Mouse (Mus musculus) liver, embryonic 14.5 days (tissue): ENCODE data around the gene Svs3b. TPM values are rescaled to one million over a fixed set of nuclear protein-coding genes. Genes with fewer than 3 reads are reported as not detected.

Source experiments
- ATAC-seq: fragments of 200-750 bp; cut with Nextera tagmentation; 2 replicates; pipeline ENCODE4 v1.8.0; 2017; ENCODE audit warnings: moderate number of reproducible peaks, mild to moderate bottlenecking, moderate library complexity; ENCODE audit not compliant: insufficient read depth
- DNase-seq, 3 experiments: peaks; one replicate each; pipeline ENCODE4 v3.0.0-alpha.2; 2012 to 2013; ENCODE audit warnings: low read depth in 3 of 3, low spot score in 3 of 3
- H3K27ac ChIP-seq: fragments of 300-500 bp; sonication (generic); 2 replicates; pipeline ENCODE4 v1.5.1; 2014; ENCODE audit warnings: moderate library complexity, mild to moderate bottlenecking, control low read depth, inconsistent platforms
- H3K27me3 ChIP-seq: fragments of 300-500 bp; sonication (generic); 2 replicates; pipeline ENCODE4 v1.6.1; 2014; ENCODE audit warnings: mild to moderate bottlenecking, low read length, moderate library complexity; ENCODE audit not compliant: control insufficient read depth, insufficient read depth
- H3K36me3 ChIP-seq: fragments of 300-500 bp; sonication (generic); replicated peaks from 2 replicates; pipeline ENCODE4 v1.6.1; 2014; ENCODE audit warnings: low read depth; ENCODE audit not compliant: control insufficient read depth, insufficient read depth
- H3K4me1 ChIP-seq, 2 experiments: fragments of 200-500 bp in 1 of 2; fragments of 300-500 bp in 1 of 2; sonication (generic) in 1 of 2; replicated peaks; 2 replicates each; pipeline ENCODE4 v1.6.1; 2012 to 2014; ENCODE audit warnings: antibody characterized with exemption in 1 of 2, inconsistent platforms in 1 of 2, low read length in 1 of 2; ENCODE audit not compliant: control insufficient read depth in 2 of 2, insufficient read depth in 2 of 2
- H3K4me2 ChIP-seq: fragments of 300-500 bp; sonication (generic); 2 replicates; pipeline ENCODE4 v1.6.1; 2014; ENCODE audit warnings: low read depth, mild to moderate bottlenecking, control low read depth, moderate library complexity
- H3K4me3 ChIP-seq, 2 experiments: fragments of 200-500 bp in 1 of 2; fragments of 300-500 bp in 1 of 2; sonication (generic) in 1 of 2; 2 replicates each; pipeline ENCODE4 v1.5.1; 2012 to 2014; ENCODE audit warnings: low read depth in 2 of 2, low read length in 2 of 2, mild to moderate bottlenecking in 2 of 2, control low read depth in 1 of 2, inconsistent platforms in 1 of 2, moderate library complexity in 1 of 2; ENCODE audit not compliant: insufficient read depth in 1 of 2
- H3K9ac ChIP-seq: fragments of 300-500 bp; sonication (generic); replicated peaks from 2 replicates; pipeline ENCODE4 v1.6.1; 2014; ENCODE audit warnings: mild to moderate bottlenecking, control low read depth, moderate library complexity
- H3K9me3 ChIP-seq: fragments of 300-500 bp; sonication (generic); 2 replicates; pipeline ENCODE4 v1.6.1; 2016; ENCODE audit warnings: low read length, mixed read lengths; ENCODE audit not compliant: control insufficient read depth
- CTCF ChIP-seq: IDR thresholded peaks from 2 replicates; pipeline ENCODE4 v1.5.1; 2016; ENCODE audit warnings: antibody characterized with exemption, low read depth, control low read depth
- EP300 ChIP-seq: IDR thresholded peaks from 2 replicates; pipeline ENCODE4 v1.6.1; 2016; ENCODE audit warnings: antibody characterized with exemption, low read depth
- WGBS: fragments of 180-500 bp; shearing (Covaris S2); extraction: QIAGEN DNeasy Blood & Tissue Kit; methylation state at CpG from one replicate; pipeline ENCODE4 v1.1.7; 2014; ENCODE audit not compliant: insufficient replicate concordance; 5-methylcytosine and 5-hydroxymethylcytosine counted together
- polyA plus RNA-seq, 2 experiments: library from polyadenylated mRNA; depleted of rRNA in 1 of 2; stranded (reverse) in 1 of 2; unstranded in 1 of 2; fragments of >200 nt; fragmentation: Nextera tagmentation in 1 of 2; extraction: Ambion mirVana in 1 of 2; gene quantifications; 2 replicates each; pipeline versions ENCODE4 v1.2.1 to v1.2.3; 2012 to 2014

The Svs3b gene
- polyA plus RNA-seq, 2 experiments: not detected

GRCm38 (mm10) chr2:164228361-164229070 is 27.9 kb downstream of the Svs3b start:
- Histone ChIP-seq H3K27ac (no peak overlapping the region), H3K4me2 (no peak overlapping the region), H3K9me3 (no peaks in the 10 kb centered on the region), H3K9ac (no peak overlapping the region), H3K4me3 (no peak overlapping the region), H3K27me3 (no peaks in the 10 kb centered on the region), H3K4me1 (no peaks in the 10 kb centered on the region), H3K36me3 (no peaks in the 10 kb centered on the region)
- DNase-seq: no peak
- WGBS: 54% methylated on average over 8 of the region's 8 CpGs
- no peak for ATAC-seq
- no peak for TF ChIP-seq CTCF
- TF ChIP-seq EP300: no peak

GRCm38 (mm10) chr2:164221522-164221921 is 34.9 kb downstream of the Svs3b start, which contains the start of gene Wfdc15b:
Gene Wfdc15b, minus strand, starts transcription at chr2:164221660.
- Histone ChIP-seq H3K9ac (no peak within 1 kb of the TSS), H3K36me3 (no peaks in the 10 kb centered on the region), H3K4me2 (no peak within 1 kb of the TSS), H3K27ac (no peak within 1 kb of the TSS), H3K4me1 (no peaks in the 10 kb centered on the region), H3K27me3 (no peaks in the 10 kb centered on the region), H3K4me3 (no peak within 1 kb of the TSS), H3K9me3 (no peaks in the 10 kb centered on the region)
- ATAC-seq: no peak
- WGBS: 68% methylated on average over 11 of the region's 11 CpGs
- DNase-seq: no peak
- TF ChIP-seq EP300: no peak
- TF ChIP-seq CTCF: no peak

- Histone ChIP-seq H3K4me3 (no peak overlapping the region), H3K27me3 (no peaks in the 10 kb centered on the region), H3K27ac (no peak overlapping the region), H3K4me1 (no peaks in the 10 kb centered on the region), H3K4me2 (no peak overlapping the region), H3K9ac (no peak overlapping the region), H3K9me3 (no peaks in the 10 kb centered on the region), H3K36me3 (no peaks in the 10 kb centered on the region)
- no peak for DNase-seq
- WGBS: 69% methylated on average over 9 of the region's 9 CpGs
- TF ChIP-seq EP300: no peak
- TF ChIP-seq CTCF: no peak
- ATAC-seq: no peak
Measured at GRCm38 (mm10) chr2:164219295-164219694, 37.1 kb downstream of the Svs3b start.

GRCm38 (mm10) chr2:164212711-164213110 is 43.7 kb downstream of the Svs3b start:
- H3K36me3 ChIP-seq: no peaks in the 10 kb centered on the region
- ATAC-seq: no peak

GRCm38 (mm10) chr2:164210892-164211291 is 45.5 kb downstream of the Svs3b start:
- no peaks in the 10 kb centered on the region for H3K27me3 ChIP-seq

More at GRCm38 (mm10) chr2:164212711-164213110, 43.7 kb downstream of the Svs3b start:
- Histone ChIP-seq H3K4me2 (no peak overlapping the region), H3K9ac (no peak overlapping the region), H3K4me3 (no peak overlapping the region), H3K9me3 (no peaks in the 10 kb centered on the region), H3K27me3 (no peaks in the 10 kb centered on the region), H3K4me1 (no peaks in the 10 kb centered on the region), H3K27ac (no peak overlapping the region)
- WGBS: 70% methylated on average over 5 of the region's 5 CpGs
- no peak for TF ChIP-seq CTCF
- no peak for TF ChIP-seq EP300
- no peak for DNase-seq

More at GRCm38 (mm10) chr2:164210892-164211291, 45.5 kb downstream of the Svs3b start:
- no peak for TF ChIP-seq EP300
- no peak for TF ChIP-seq CTCF
- Histone ChIP-seq H3K9me3 (no peaks in the 10 kb centered on the region), H3K9ac (no peak overlapping the region), H3K4me3 (no peak overlapping the region), H3K36me3 (no peaks in the 10 kb centered on the region), H3K4me2 (no peak overlapping the region), H3K27ac (no peak overlapping the region), H3K4me1 (no peaks in the 10 kb centered on the region)
- ATAC-seq (no peak), DNase-seq (no peak)
- 75% methylated on average over 4 of the region's 4 CpGs for WGBS
